ENCODE assay signal across 8 mouse cellular contexts in genomic region chr13:53109560-53110248, GRCm38 (mm10).
DNase-seq lines count a peak whose midpoint lies in the region; ATAC-seq lines count a peak whose summit lies in the region.

No protein-coding gene starts in this region.

- peaks cover 32% of the 10 kb centered on the region for H3K36me3 ChIP-seq in intestine, embryonic 14.5 days (ENCODE audit: control insufficient read depth, insufficient read depth, low read length)

- no peak overlapping the region for H3K9ac ChIP-seq in intestine, embryonic 14.5 days (ENCODE audit: low read length)

- WGBS in intestine, embryonic 14.5 days: 22% methylated on average over 17 of the region's 17 CpGs

- H3K9me3 ChIP-seq in intestine, embryonic 14.5 days (ENCODE audit: control insufficient read depth, low read length): no peaks in the 10 kb centered on the region

- intact Hi-C loops in gastrocnemius, postnatal 36 days (cut with DNase I): no loop called here

- ATAC-seq in intestine, embryonic 14.5 days (replicated peaks; ENCODE audit: low FRiP score, low TSS enrichment, low read depth): peak; percentile 63

- no peak overlapping the region for H3K27ac ChIP-seq in intestine, embryonic 14.5 days (ENCODE audit: low read depth)

- H3K4me1 ChIP-seq in intestine, embryonic 14.5 days (replicated peaks; ENCODE audit: control insufficient read depth, insufficient read depth, low read length): no peaks in the 10 kb centered on the region

- no peaks in the 10 kb centered on the region for H3K27me3 ChIP-seq in intestine, embryonic 14.5 days (replicated peaks; ENCODE audit: control insufficient read depth, insufficient read depth, low read length)

- no peak overlapping the region for H3K4me3 ChIP-seq in intestine, embryonic 14.5 days (ENCODE audit: low read depth, low read length)

- peak; percentile 86 to 87 for DNase-seq in adrenal gland, adult 18-20 months (ENCODE audit: low spot score in 2 of 2)
- DNase-seq in embryo, embryonic 11 days: peak; percentile 97
- peak; percentile 84 to 87 for DNase-seq in gastrocnemius, postnatal 36 days
- peak; percentile 99 for DNase-seq in intestine, embryonic 14.5 days (ENCODE audit: low spot score)
- DNase-seq in left cerebral cortex, adult 9 months (ENCODE audit: low spot score in 2 of 2): peak; percentile 78 to 95
- DNase-seq in mesoderm, embryonic 11.5 days (ENCODE audit: low read depth, low spot score): peak; percentile 98
- peak; percentile 90 for DNase-seq in right cerebral cortex, postnatal 25 days
- DNase-seq in urinary bladder, postnatal 25 days (ENCODE audit: low spot score): peak; percentile 94

- H3K4me2 ChIP-seq in intestine, embryonic 14.5 days (ENCODE audit: low read length): no peak overlapping the region
